Mouse (Mus musculus) CD4-positive, CD25-positive, alpha-beta regulatory T cell, adult 2 months (primary cell): ENCODE data around the gene Ubiad1.

Experiments
- DNase-seq: peaks from one replicate; pipeline ENCODE4 v3.0.0-alpha.2; 2012; ENCODE audit warnings: low read depth, low spot score

The Ubiad1 gene

GRCm38 (mm10) chr4:148453707-148454106, 9.1 kb upstream of the Ubiad1 start:
- DNase-seq: no peak

DNA sequence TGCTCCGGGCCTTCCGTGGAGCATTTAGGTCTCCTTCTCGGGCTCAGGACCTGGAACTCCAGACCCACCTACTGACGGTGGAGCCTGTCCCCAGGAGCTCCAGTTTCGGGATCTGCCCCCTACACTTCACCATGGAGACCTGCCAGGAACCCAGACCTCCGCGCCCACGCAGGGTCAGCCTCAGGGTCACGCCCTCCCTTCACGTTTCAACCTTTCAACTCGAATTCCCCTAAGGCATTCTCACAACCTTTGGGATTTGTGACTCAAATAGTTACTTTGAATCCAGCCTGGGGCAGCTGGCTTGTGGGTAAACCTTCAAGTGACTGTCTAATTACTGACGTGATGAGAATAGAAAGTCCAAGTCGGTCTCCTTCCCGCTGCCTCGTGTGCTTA, 4.3 kb upstream of the Ubiad1 start:
- peak; percentile 51 for DNase-seq

GRCm38 (mm10) chr4:148448179-148448852, 3.7 kb upstream of the Ubiad1 start, which contains the start of gene Mtor:
Gene Mtor (plus strand): TSS chr4:148448611.
- peak; percentile 97 for DNase-seq

GRCm38 (mm10) chr4:148442598-148442997, 2.0 kb downstream of the Ubiad1 start:
- DNase-seq: no peak

DNA sequence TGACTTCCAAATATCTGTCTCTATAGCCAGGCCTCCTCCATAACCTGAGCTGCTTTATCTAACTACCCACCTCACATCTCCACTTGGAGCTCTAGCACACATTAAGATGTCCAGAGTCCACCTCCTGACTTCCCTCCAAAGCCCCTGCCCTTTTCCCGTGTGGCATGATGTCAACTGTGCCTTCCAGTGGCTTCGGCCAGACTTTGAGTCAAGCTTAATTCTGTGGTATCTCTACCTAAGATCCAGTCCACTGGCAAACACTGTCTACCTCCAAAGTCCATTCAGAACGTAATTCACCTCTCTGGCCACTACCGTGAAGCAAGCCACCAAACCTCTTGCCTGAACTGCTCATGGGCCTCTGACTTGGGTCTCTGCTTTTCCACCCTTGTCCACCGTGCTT, 2.6 kb downstream of the Ubiad1 start:
- DNase-seq: no peak

- no peak for DNase-seq
Observed at GRCm38 (mm10) chr4:148435657-148436330, 8.8 kb downstream of the Ubiad1 start.

DNA sequence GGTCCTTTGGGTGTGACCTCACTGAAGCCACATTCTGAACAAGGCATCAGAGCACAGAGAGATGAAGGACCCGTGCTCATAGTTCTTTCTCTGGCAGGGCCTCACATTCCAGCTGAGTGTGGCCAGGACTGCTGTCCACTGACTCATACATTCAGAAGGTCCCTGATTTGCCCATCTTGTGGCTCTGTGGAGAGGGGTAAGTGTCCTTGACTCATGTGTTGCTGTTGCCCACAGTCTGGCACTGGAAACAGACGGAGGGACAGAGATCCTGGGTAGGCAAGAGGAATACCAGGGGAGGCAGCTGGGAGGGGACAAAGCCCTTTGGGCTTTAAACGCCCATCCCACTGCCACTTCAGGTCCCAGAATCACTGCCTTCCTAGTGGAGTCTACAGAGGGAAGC, 9.5 kb downstream of the Ubiad1 start:
- no peak for DNase-seq

- DNase-seq: no peak
Observed at GRCm38 (mm10) chr4:148434554-148434953, 10.0 kb downstream of the Ubiad1 start.

GRCm38 (mm10) chr4:148433813-148434212, 10.8 kb downstream of the Ubiad1 start:
- no peak for DNase-seq

DNA sequence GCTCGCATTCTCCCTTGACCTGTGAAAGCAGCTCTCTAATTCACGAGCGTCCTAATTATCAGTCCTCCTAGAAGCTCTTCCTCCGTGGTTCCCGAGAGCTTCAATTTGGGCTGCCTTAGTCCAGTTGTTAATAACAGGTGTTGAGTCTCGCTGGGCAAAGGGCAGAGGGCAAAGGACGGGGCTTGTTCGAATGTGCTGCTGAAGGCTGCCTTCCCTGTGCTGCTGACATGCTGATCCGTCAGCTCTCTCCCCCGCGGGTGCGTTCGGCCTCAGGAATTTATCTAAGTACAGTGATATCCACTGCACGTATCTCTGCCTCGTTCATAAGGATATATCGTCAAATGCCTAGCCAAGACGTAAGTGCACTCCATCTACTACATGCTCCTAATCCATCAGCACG, 11.2 kb downstream of the Ubiad1 start:
- no peak for DNase-seq

GRCm38 (mm10) chr4:148432488-148432887, 12.1 kb downstream of the Ubiad1 start:
- DNase-seq: no peak

DNA sequence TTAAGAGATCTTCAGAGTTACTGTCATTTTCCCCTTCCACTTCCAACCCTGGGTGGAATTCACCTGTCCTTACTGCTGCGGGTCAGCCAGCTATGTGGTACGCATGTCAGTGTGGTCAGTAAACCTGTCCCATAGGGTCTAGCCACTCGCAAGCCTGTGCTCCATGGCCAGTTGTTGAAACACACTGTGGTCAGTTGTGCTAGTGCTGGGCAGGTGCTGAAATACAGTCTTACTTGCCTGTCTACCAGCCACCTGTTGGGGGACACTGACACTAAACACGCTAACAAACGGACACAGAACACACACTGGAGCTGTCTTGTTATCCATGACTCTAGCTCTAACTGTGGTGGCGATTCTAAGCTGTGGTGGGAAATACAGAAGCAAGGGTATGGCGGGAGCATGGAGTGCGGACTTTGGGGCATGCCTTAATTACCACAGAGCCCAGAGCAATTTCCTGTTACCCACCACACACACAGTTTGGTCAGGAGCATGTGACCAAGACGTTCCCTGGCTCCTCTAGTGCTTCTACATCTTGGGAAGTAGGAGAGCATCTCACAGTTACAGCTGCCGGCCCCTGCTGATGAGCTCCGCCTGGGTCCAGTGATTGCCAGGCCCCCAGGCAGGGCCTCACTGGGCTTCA, 13.6 kb downstream of the Ubiad1 start:
- no peak for DNase-seq

GRCm38 (mm10) chr4:148429686-148430085, 14.9 kb downstream of the Ubiad1 start:
- peak; percentile 76 for DNase-seq

- DNase-seq: no peak
Observed at GRCm38 (mm10) chr4:148429121-148429520, 15.4 kb downstream of the Ubiad1 start.

DNA sequence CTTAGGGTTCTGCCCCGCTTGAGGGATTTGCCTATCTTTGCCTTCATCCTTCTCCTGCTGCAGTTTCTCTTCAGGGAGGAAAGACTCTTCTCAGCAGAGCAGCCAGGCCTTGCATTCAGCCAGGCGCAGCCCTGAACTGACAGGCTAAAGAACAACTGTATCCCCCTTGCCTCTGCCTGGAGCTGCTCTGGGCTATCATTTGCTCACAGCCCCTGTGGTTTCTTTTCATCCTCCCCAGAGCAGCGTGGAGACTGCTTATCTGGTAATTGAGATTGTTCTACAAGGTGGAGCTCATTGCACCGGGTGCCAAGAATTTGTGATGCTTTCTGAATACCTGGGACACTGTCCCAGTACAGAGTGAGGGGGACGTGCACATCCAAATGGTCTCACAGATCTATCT, 16.0 kb downstream of the Ubiad1 start:
- no peak for DNase-seq

DNA sequence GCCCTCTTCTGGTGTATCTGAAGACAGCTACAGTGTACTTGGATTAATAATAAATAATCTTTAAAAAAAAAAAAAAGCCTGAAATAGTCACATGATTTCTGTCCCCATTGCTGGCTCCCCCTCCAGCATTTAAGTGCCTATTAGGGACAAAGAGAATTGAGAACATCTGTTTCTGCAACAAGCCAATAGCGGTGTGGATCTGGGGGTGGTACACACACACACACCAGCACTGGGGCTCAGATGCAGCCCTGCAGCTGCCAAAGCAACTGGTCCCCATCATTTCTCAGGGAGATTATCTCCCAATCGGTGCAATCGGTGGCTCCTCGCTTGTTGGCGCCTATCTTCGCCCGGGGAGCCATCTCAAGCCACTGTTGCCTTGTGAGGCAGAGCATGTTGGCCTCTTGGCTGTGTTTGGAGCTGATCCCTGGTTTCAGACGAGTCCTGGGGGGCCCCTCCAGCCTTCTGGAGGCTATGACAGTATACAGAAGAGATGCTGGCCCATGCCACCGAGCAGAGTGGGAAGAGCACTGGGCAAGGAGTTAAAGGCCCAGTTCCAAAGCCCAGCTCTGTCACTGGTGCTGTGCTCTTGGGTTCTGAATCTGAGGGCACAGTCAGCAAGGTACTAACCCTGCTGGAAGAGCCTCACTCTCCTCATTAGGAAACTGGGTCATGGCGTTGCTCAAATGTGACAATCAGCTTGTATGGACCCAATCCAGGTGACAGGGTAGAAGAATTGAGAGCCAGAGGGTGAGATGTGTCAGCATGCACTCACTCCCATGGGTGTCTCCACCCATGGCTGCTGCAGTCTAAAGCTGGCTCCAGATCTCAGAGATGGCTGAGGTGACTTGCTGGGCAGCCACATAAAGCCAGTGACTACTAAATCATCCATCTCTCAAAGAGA, 17.4 kb downstream of the Ubiad1 start:
- no peak for DNase-seq

- no peak for DNase-seq
Observed at GRCm38 (mm10) chr4:148417559-148417958, 27.0 kb downstream of the Ubiad1 start.

- DNase-seq: no peak
Observed at GRCm38 (mm10) chr4:148417074-148417526, 27.5 kb downstream of the Ubiad1 start.

GRCm38 (mm10) chr4:148415575-148415974, 29.0 kb downstream of the Ubiad1 start:
- DNase-seq: no peak

- no peak for DNase-seq
Observed at GRCm38 (mm10) chr4:148408256-148408975, 36.2 kb downstream of the Ubiad1 start.

DNA sequence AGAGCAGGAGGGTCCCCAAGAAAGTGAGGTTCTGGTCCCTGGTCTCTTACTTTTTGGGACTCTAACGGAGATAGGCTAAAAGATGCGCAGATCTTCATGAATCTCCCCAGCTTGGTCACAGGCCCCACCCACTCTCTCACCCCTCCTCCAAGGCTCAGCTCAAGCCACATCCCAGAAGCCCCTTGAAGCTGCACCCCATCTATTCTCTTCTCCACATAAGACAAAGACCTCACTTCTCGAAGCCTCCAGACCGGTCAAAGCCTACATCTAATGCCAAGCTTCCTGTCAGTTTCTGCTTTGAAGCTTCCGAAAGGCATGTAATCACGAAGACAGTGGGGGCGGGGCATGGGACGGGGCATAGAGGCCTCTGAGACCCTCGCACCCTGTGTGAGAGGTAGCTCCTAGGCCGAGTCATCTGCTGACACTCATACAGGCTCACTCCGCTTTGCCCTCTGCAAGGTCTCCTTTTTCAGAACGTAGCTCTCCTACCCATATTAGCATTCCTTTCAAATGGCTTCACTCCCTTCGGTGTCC, 39.2 kb downstream of the Ubiad1 start:
- DNase-seq: no peak
